Mouse (Mus musculus): Measurements from ENCODE around the gene Gm26566. TPM values are rescaled to one million over a fixed set of nuclear protein-coding genes. Genes with fewer than 3 reads are reported as not detected.
"Not testable (repeated sequence)": the region's sequence is repeated elsewhere in the genome, so short reads cannot be mapped to it uniquely, and the experiment has no call there.

The Gm26566 gene
- polyA plus RNA-seq, 1 experiment from 2014 or later, result 1.1 TPM

GRCm38 (mm10) chr4:88742771-88743371 lies 21.3 kb downstream of the Gm26566 start:
- no peaks in the 10 kb centered on the region for H3K9me3 ChIP-seq (replicated peaks)
- no peak overlapping the region for H3K9ac ChIP-seq
- ATAC-seq, result no peak
- no peak overlapping the region for H3K4me3 ChIP-seq
- H3K4me1 ChIP-seq, result peaks cover 7% of the 10 kb centered on the region; the same call in 1 of the 2 replicates
- no peaks in the 10 kb centered on the region for H3K36me3 ChIP-seq (ENCODE audit: poor library complexity, severe bottlenecking)
- no peaks in the 10 kb centered on the region for H3K27me3 ChIP-seq
- no peak overlapping the region for H3K27ac ChIP-seq
- H3K4me2 ChIP-seq, result no peak overlapping the region
- WGBS, result 69% methylated on average over 7 of the region's 7 CpGs

- no peak for ATAC-seq
- 63% methylated on average over 3 of the region's 3 CpGs for WGBS
Observed at GRCm38 (mm10) chr4:88744207-88744606, 22.6 kb downstream of the Gm26566 start.

DNA sequence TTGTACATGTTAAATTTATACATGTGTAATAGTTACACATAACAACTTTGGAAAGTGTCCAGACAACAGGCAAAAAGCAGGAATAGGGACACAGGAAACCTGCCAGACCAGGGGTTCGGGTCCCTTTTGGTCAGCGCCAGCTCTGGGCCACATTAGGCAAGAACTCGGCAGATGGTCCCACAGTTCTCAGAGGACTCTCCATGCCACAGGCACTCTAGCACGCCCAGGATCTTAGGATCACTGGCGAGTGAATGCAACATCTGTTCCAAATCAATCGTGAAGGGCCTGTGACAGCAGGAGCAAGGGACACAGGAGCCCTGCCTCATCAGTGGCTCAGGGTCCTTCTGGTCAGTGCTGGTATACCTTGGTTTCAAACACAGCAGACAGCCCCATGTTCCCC lies 28.3 kb downstream of the Gm26566 start:
- WGBS, result 78% methylated on average over 6 of the region's 6 CpGs
- peaks cover 7% of the 10 kb centered on the region; the same call in 1 of the 2 replicates for H3K4me1 ChIP-seq
- H3K9ac ChIP-seq, result no peak overlapping the region
- H3K4me3 ChIP-seq, result no peak overlapping the region
- no peak overlapping the region for H3K27ac ChIP-seq
- no peaks in the 10 kb centered on the region for H3K27me3 ChIP-seq
- H3K4me2 ChIP-seq, result no peak overlapping the region
- ATAC-seq, result no peak
- no peaks in the 10 kb centered on the region for H3K9me3 ChIP-seq (replicated peaks)
- H3K36me3 ChIP-seq (ENCODE audit: poor library complexity, severe bottlenecking), result no peaks in the 10 kb centered on the region

More at GRCm38 (mm10) chr4:88744207-88744606, 22.6 kb downstream of the Gm26566 start:
- H3K9ac ChIP-seq, result no peak overlapping the region
- no peak overlapping the region for H3K4me3 ChIP-seq
- H3K27ac ChIP-seq, result no peak overlapping the region
- H3K9me3 ChIP-seq (replicated peaks), result no peaks in the 10 kb centered on the region
- H3K36me3 ChIP-seq (ENCODE audit: poor library complexity, severe bottlenecking), result no peaks in the 10 kb centered on the region
- peaks cover 7% of the 10 kb centered on the region; the same call in 1 of the 2 replicates for H3K4me1 ChIP-seq
- H3K4me2 ChIP-seq, result no peak overlapping the region
- no peaks in the 10 kb centered on the region for H3K27me3 ChIP-seq

DNA sequence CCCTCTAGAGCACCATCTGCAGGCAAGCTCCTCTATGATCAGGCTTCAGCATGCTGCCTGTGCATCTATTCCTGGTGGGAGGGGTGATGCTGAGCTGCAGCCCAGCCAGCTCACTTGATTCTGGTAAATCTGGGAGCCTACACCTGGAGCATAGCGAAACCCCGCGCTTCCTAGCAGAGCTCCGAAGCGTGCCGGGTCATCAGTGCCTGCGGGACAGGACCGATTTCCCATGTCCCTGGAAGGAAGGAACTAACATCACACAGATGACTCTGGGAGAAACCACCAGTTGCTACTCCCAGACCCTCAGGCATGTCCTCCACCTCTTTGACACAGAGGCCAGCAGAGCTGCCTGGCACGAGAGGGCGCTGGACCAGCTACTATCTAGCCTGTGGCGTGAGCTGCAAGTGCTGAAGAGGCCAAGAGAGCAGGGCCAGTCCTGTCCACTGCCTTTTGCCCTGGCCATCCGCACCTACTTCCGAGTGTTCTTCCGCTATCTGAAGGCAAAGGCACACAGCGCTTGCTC lies 33.3 kb downstream of the Gm26566 start, which contains the start of gene Gm13271:
Gene Gm13271, plus strand, starts transcription at position 51 of the 523 bp plus-strand sequence.
- H3K9ac ChIP-seq; H3K4me2 ChIP-seq; H3K4me1 ChIP-seq; H3K27me3 ChIP-seq; H3K36me3 ChIP-seq (ENCODE audit: poor library complexity, severe bottlenecking); H3K4me3 ChIP-seq; H3K9me3 ChIP-seq (replicated peaks); ATAC-seq; H3K27ac ChIP-seq: not testable (repeated sequence)
- WGBS, result 77% methylated on average over 15 of the region's 15 CpGs

GRCm38 (mm10) chr4:88756581-88757513 lies 35.2 kb downstream of the Gm26566 start:
- not testable (repeated sequence) for ATAC-seq; H3K36me3 ChIP-seq (ENCODE audit: poor library complexity, severe bottlenecking); H3K9me3 ChIP-seq (replicated peaks); H3K27me3 ChIP-seq; H3K4me1 ChIP-seq
- H3K9ac ChIP-seq, result peak overlapping the region; percentile 59
- H3K27ac ChIP-seq, result peak overlapping the region; percentile 61
- 12% methylated on average over 28 of the region's 31 CpGs for WGBS
- peak overlapping the region; percentile 49 for H3K4me3 ChIP-seq
- H3K4me2 ChIP-seq, result peak overlapping the region; percentile 74

- Histone ChIP-seq H3K4me2 (peak overlapping the region; percentile 74), H3K9ac (peak overlapping the region; percentile 59), H3K27ac (peak overlapping the region; percentile 61), H3K4me3 (peak overlapping the region; percentile 49)
- H3K4me1 ChIP-seq; H3K36me3 ChIP-seq (ENCODE audit: poor library complexity, severe bottlenecking); H3K27me3 ChIP-seq; H3K9me3 ChIP-seq (replicated peaks): not testable (repeated sequence)
- peak; percentile 100 for ATAC-seq
- WGBS, result 0% methylated on average over 21 of the region's 21 CpGs
Observed at GRCm38 (mm10) chr4:88757628-88758031, 36.0 kb downstream of the Gm26566 start.

DNA sequence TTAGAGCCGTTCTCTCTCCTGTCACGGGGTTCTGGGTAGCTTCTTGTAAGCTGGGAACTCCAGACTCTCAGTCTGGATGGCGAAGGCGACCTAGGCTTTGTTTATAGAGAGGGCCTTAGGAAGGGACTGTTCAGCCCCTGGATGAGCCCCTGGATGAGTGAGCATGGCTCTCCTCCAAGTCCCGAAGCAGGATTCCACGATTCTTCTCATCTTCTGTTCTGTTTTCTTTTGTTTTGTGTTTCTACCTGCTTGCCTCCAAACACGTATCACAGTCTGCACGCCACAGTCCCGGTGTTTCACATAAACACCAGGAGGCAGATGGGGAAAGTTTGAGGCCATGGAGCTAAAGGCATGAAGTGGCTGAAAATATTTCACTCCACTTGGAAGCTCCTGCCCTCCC lies 37.1 kb downstream of the Gm26566 start:
- not testable (repeated sequence) for H3K4me1 ChIP-seq; H3K27ac ChIP-seq; H3K4me2 ChIP-seq; ATAC-seq; H3K9me3 ChIP-seq (replicated peaks); H3K36me3 ChIP-seq (ENCODE audit: poor library complexity, severe bottlenecking); H3K9ac ChIP-seq; H3K4me3 ChIP-seq; H3K27me3 ChIP-seq
- 87% methylated on average over 9 of the region's 9 CpGs for WGBS

GRCm38 (mm10) chr4:88759610-88760268 lies 38.1 kb downstream of the Gm26566 start, which contains the start of gene Gm13283:
Gene Gm13283 (plus strand): TSS chr4:88760119.
- Histone ChIP-seq H3K9ac (peak within 1 kb of the TSS; percentile 48; the same call in 1 of the 2 replicates), H3K4me3 (peak within 1 kb of the TSS; percentile 40), H3K4me2 (peak within 1 kb of the TSS; percentile 69)
- H3K4me1 ChIP-seq; H3K27me3 ChIP-seq; H3K27ac ChIP-seq; H3K9me3 ChIP-seq (replicated peaks); H3K36me3 ChIP-seq (ENCODE audit: poor library complexity, severe bottlenecking); ATAC-seq: not testable (repeated sequence)
- WGBS, result 23% methylated on average over 11 of the region's 14 CpGs

- Histone ChIP-seq H3K4me2 (peak overlapping the region; percentile 69), H3K4me3 (peak overlapping the region; percentile 40), H3K9ac (peak overlapping the region; percentile 48; the same call in 1 of the 2 replicates)
- ATAC-seq; H3K27me3 ChIP-seq; H3K27ac ChIP-seq; H3K36me3 ChIP-seq (ENCODE audit: poor library complexity, severe bottlenecking); H3K4me1 ChIP-seq; H3K9me3 ChIP-seq (replicated peaks): not testable (repeated sequence)
- under 1% methylated on average over 23 of the region's 28 CpGs for WGBS
Observed at GRCm38 (mm10) chr4:88760431-88760830, 38.8 kb downstream of the Gm26566 start.

- H3K4me2 ChIP-seq; H3K36me3 ChIP-seq (ENCODE audit: poor library complexity, severe bottlenecking); H3K4me3 ChIP-seq; H3K4me1 ChIP-seq; ATAC-seq; H3K9me3 ChIP-seq (replicated peaks); H3K27ac ChIP-seq; H3K27me3 ChIP-seq; H3K9ac ChIP-seq: not testable (repeated sequence)
- 67% methylated on average over 6 of the region's 8 CpGs for whole genome bisulfite sequencing
Observed at GRCm38 (mm10) chr4:88761776-88762175, 40.2 kb downstream of the Gm26566 start.

GRCm38 (mm10) chr4:88762341-88762740 lies 40.7 kb downstream of the Gm26566 start:
- not testable (repeated sequence) for H3K36me3 ChIP-seq (ENCODE audit: poor library complexity, severe bottlenecking); H3K27ac ChIP-seq; H3K4me3 ChIP-seq; H3K4me2 ChIP-seq; H3K4me1 ChIP-seq; ATAC-seq; H3K9me3 ChIP-seq (replicated peaks); H3K27me3 ChIP-seq; H3K9ac ChIP-seq
- WGBS, result 62% methylated on average over 9 of the region's 9 CpGs
